Mouse (Mus musculus): Measurements from ENCODE around the gene Sept5. TPM values are rescaled to one million over a fixed set of nuclear protein-coding genes. Genes with fewer than 3 reads are reported as not detected.
A peak's percentile ranks its signal among the peaks of the same experiment; 100 is the strongest.

Gene Sept5
- 100 to 1,000 TPM; 866 to 932 TPM for total RNA-seq (2021)
- long read RNA-seq, experiment 1, transcript Sept5-205 (11 exons, 3,678 nt) = major isoform, 437 of 545 reads
- long read RNA-seq, experiment 1, partial matches to known transcripts = 47 of 545 reads
- long read RNA-seq, experiment 1, other reads (novel, unspliced or antisense) = 61 of 545 reads
- long read RNA-seq, experiment 2, transcript Sept5-205 (11 exons, 3,678 nt) = major isoform, 487 of 568 reads
- long read RNA-seq, experiment 2, partial matches to known transcripts = 33 of 568 reads
- long read RNA-seq, experiment 2, other reads (novel, unspliced or antisense) = 48 of 568 reads

- peak; percentile 51 to 75 for DNase-seq (ENCODE audit: low spot score in 2 of 2)
- intact Hi-C loops (cut with DNase I) = loop anchor here (5.0 kb wide), 1 partner anchor 168 kb away; no protein-coding TSS in a partner anchor
These were observed at the start of gene Sept5 for GRCm38 (mm10) chr16:18629390-18630231. TSS of gene Sept5 (minus strand) at chr16:18629954.

GRCm38 (mm10) chr16:18679112-18679511, 49.4 kb upstream of the Sept5 start:
- intact Hi-C loops (cut with DNase I) = loop anchor here (2.0 kb wide), 1 partner anchor 52 kb away; the partner anchor contains the start of gene Gm49601

GRCm38 (mm10) chr16:18677746-18678679, 48.3 kb upstream of the Sept5 start:
- intact Hi-C loops (cut with DNase I) = loop anchor here (2.0 kb wide), 1 partner anchor 51 kb away; the partner anchor contains the start of gene Gm49601
- DNase-seq (ENCODE audit: low spot score in 2 of 2) = peak; percentile 42 to 64

More at GRCm38 (mm10) chr16:18679112-18679511, 49.4 kb upstream of the Sept5 start:
- DNase-seq (ENCODE audit: low spot score in 2 of 2) = no peak

GRCm38 (mm10) chr16:18673005-18673404, 43.3 kb upstream of the Sept5 start:
- no peak for DNase-seq (ENCODE audit: low spot score in 2 of 2)
- intact Hi-C loops (cut with DNase I) = no loop called here

- intact Hi-C loops (cut with DNase I) = no loop called here
- no peak for DNase-seq (ENCODE audit: low spot score in 2 of 2)
These were observed 42.3 kb upstream of the Sept5 start for GRCm38 (mm10) chr16:18672027-18672426.

GRCm38 (mm10) chr16:18669914-18670313, 40.2 kb upstream of the Sept5 start:
- no peak for DNase-seq (ENCODE audit: low spot score in 2 of 2)
- intact Hi-C loops (cut with DNase I) = no loop called here

- intact Hi-C loops (cut with DNase I) = no loop called here
These were observed 28.8 kb upstream of the Sept5 start for GRCm38 (mm10) chr16:18658597-18658996.

GRCm38 (mm10) chr16:18655372-18656098, 25.8 kb upstream of the Sept5 start:
- DNase-seq (ENCODE audit: low spot score in 2 of 2) = no peak
- intact Hi-C loops (cut with DNase I) = no loop called here

More at GRCm38 (mm10) chr16:18658597-18658996, 28.8 kb upstream of the Sept5 start:
- no peak for DNase-seq (ENCODE audit: low spot score in 2 of 2)

GRCm38 (mm10) chr16:18653290-18654160, 23.8 kb upstream of the Sept5 start:
- no peak for DNase-seq (ENCODE audit: low spot score in 2 of 2)
- intact Hi-C loops (cut with DNase I) = no loop called here

- DNase-seq (ENCODE audit: low spot score in 2 of 2) = no peak
- intact Hi-C loops (cut with DNase I) = no loop called here
These were observed 19.4 kb upstream of the Sept5 start for GRCm38 (mm10) chr16:18649126-18649525.

- no peak for DNase-seq (ENCODE audit: low spot score in 2 of 2)
- intact Hi-C loops (cut with DNase I) = no loop called here
These were observed 15.6 kb upstream of the Sept5 start for GRCm38 (mm10) chr16:18645329-18645728.

- no peak for DNase-seq (ENCODE audit: low spot score in 2 of 2)
- intact Hi-C loops (cut with DNase I) = no loop called here
These were observed 14.7 kb upstream of the Sept5 start for GRCm38 (mm10) chr16:18644485-18644884.

GRCm38 (mm10) chr16:18643406-18643998, 13.7 kb upstream of the Sept5 start:
- intact Hi-C loops (cut with DNase I) = no loop called here
- DNase-seq (ENCODE audit: low spot score in 2 of 2) = no peak

GRCm38 (mm10) chr16:18642897-18643296, 13.1 kb upstream of the Sept5 start:
- no peak for DNase-seq (ENCODE audit: low spot score in 2 of 2)
- intact Hi-C loops (cut with DNase I) = no loop called here

- peak; percentile 44 to 71 for DNase-seq (ENCODE audit: low spot score in 2 of 2)
These were observed 12.5 kb upstream of the Sept5 start for GRCm38 (mm10) chr16:18642291-18642690.

GRCm38 (mm10) chr16:18639382-18639929, 9.7 kb upstream of the Sept5 start:
- no peak for DNase-seq (ENCODE audit: low spot score in 2 of 2)
- intact Hi-C loops (cut with DNase I) = no loop called here

More at GRCm38 (mm10) chr16:18642291-18642690, 12.5 kb upstream of the Sept5 start:
- intact Hi-C loops (cut with DNase I) = no loop called here

- no peak for DNase-seq (ENCODE audit: low spot score in 2 of 2)
- intact Hi-C loops (cut with DNase I) = no loop called here
These were observed 8.6 kb upstream of the Sept5 start for GRCm38 (mm10) chr16:18638396-18638795.

Data from left cerebral cortex, postnatal 14 days (tissue).